Mouse (Mus musculus): ENCODE results near the gene Ror1. TPM values are rescaled to one million over a fixed set of nuclear protein-coding genes. Genes with fewer than 3 reads are reported as not detected.

Ror1 gene
- polyA plus RNA-seq, 1 experiment: not detected

DNA sequence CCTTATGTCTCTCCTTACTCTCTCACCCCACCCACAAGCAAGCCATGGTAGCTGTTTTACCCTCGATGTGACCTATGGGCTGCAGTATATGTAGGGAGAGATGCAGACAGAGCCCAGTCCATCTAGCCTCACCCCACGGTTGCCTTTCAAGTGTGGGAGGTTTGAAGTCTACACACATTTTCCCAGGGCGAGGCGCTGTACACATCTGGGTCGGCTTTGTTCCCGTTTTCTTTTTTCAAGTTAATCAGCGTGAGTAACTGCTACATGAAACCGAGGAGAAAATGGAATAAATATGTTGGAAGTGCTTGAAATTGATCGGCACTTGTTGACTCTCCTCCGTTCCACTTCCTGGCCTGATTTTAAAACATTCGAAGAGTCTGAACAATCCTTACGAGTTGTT is 108.8 kb downstream of the Ror1 start:
- WGBS: 76% methylated on average over 12 of the region's 12 CpGs

DNA sequence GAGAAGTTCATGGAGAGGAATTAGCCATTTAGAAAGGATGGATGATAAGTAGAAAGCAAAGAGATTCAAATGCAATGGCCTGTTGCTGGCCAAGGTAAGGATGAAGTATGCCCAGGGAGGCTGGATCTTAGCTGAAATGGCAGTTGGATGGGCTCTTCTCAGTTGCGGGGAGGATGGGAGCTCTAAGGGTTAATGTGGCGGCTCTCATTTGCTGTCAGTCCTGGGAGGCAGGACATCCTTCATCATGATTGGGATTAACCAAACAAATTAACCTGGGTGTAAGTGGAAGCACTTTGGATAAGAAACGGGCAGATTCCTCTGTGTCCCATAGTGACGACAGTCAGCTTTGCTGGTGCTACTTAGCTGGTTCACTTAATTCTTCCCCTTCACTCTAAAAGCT is 112.5 kb downstream of the Ror1 start:
- TF ChIP-seq POLR2A (IDR thresholded peaks at IDR 0.05; ENCODE audit: insufficient read depth, low read depth, low read length) (no peak), CTCF (IDR thresholded peaks at IDR 0.05; ENCODE audit: insufficient read depth, low read depth, low read length) (no peak)
- Histone ChIP-seq H3K4me1 (ENCODE audit: control insufficient read depth, insufficient read depth, low read length) (no peaks in the 10 kb centered on the region), H3K27ac (ENCODE audit: insufficient read depth, low read depth, low read length) (no peak overlapping the region), H3K4me3 (ENCODE audit: insufficient read depth, low read depth, low read length) (no peak overlapping the region)
- WGBS: 87% methylated on average over 4 of the region's 4 CpGs

More for the DNA sequence above, 108.8 kb downstream of the Ror1 start:
- no peak for TF ChIP-seq POLR2A (IDR thresholded peaks at IDR 0.05; ENCODE audit: insufficient read depth, low read depth, low read length)
- no peak for TF ChIP-seq CTCF (IDR thresholded peaks at IDR 0.05; ENCODE audit: insufficient read depth, low read depth, low read length)
- Histone ChIP-seq H3K27ac (ENCODE audit: insufficient read depth, low read depth, low read length) (no peak overlapping the region), H3K4me1 (ENCODE audit: control insufficient read depth, insufficient read depth, low read length) (no peaks in the 10 kb centered on the region), H3K4me3 (ENCODE audit: insufficient read depth, low read depth, low read length) (no peak overlapping the region)

DNA sequence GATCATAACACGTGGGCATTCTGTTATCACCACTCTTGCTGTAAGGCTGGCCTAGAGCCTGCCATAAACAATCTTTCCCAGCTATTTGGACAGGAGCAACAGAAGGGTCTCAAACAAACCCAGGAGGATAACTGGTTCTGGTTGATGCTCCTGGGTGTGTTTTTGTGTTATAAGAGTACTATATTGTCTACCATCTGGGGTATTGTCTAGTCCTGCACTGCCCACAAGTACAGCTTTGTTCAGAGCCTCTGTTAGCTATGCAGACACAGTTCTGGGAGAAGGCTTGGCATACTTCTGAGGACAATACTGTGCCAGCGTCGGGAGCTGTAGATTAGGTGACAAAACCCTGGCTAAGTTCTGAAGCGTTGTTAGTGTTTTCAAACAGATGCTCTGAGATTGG is 113.5 kb downstream of the Ror1 start:
- H3K27ac ChIP-seq (ENCODE audit: insufficient read depth, low read depth, low read length): no peak overlapping the region
- no peak for TF ChIP-seq CTCF (IDR thresholded peaks at IDR 0.05; ENCODE audit: insufficient read depth, low read depth, low read length)
- no peak for TF ChIP-seq POLR2A (IDR thresholded peaks at IDR 0.05; ENCODE audit: insufficient read depth, low read depth, low read length)
- H3K4me1 ChIP-seq (ENCODE audit: control insufficient read depth, insufficient read depth, low read length): no peaks in the 10 kb centered on the region
- H3K4me3 ChIP-seq (ENCODE audit: insufficient read depth, low read depth, low read length): no peak overlapping the region
- WGBS: 60% methylated on average over 4 of the region's 4 CpGs

DNA sequence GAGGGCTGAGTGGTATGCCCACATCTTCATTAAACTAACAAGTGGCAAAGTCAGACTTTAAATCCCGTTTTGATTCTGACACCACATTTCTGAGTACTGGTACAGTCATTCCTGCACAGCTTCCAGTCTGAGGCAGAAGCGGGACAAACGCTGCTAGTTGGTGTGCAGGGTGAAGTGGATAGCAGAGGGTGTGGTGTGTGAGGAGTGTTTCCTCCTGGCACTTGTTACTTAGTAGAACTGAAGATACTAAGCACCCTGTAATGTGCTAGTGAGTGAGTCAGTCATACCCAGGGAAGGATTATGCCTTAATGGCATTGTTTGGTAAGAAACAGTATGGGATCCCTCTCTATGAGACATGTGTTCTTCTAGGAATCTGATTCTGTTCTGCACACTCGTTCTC is 115.7 kb downstream of the Ror1 start:
- H3K4me3 ChIP-seq (ENCODE audit: insufficient read depth, low read depth, low read length): no peak overlapping the region
- 73% methylated on average over 4 of the region's 4 CpGs for WGBS
- H3K4me1 ChIP-seq (ENCODE audit: control insufficient read depth, insufficient read depth, low read length): peaks cover 2% of the 10 kb centered on the region; the same call in 1 of the 2 replicates
- TF ChIP-seq CTCF (IDR thresholded peaks at IDR 0.05; ENCODE audit: insufficient read depth, low read depth, low read length): no peak
- no peak for TF ChIP-seq POLR2A (IDR thresholded peaks at IDR 0.05; ENCODE audit: insufficient read depth, low read depth, low read length)
- H3K27ac ChIP-seq (ENCODE audit: insufficient read depth, low read depth, low read length): no peak overlapping the region

DNA sequence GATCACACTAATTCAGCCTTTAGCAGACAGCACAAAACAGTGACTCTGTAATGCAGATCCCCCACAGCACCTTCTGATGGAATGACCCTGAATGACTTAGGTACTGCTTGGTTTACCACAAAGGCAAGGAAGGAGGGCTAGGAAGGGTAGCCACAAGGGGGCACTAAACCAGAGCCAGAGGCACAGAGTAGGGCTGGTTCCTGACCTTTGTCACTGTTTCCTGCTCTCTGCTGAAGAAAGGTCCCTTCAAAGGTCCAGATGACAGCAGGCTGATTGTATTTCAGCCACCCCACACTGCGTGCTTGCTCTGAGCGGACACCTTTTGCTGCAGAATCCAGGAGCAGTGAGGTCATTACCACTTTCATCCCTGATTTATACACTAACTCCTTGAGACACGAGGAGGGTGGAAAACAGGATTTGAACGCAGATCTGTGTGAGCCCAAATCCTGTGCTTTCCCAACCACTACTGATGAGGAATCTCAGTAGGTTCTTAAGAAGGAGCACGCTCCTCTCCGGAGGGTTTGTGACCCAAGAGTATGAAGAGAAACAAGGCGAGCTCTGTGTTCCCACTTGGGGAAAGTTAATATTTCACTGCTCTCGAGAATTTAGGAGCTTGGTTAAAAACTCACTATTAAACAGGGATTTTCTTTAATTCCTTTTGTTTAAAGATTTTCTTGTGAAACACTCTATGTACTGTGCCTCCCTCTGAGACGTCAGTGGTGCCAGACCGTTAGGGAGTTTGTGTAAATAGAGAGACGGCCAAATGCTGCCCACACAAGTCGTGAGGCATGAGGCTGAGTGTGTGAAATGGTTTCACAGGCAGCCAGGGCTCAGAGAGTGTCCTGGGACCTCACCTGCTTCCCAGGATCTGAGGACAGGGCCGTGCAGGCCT is 119.0 kb downstream of the Ror1 start:
- TF ChIP-seq POLR2A (IDR thresholded peaks at IDR 0.05; ENCODE audit: insufficient read depth, low read depth, low read length): no peak
- peaks cover 2% of the 10 kb centered on the region; the same call in 1 of the 2 replicates for H3K4me1 ChIP-seq (ENCODE audit: control insufficient read depth, insufficient read depth, low read length)
- 69% methylated on average over 13 of the region's 13 CpGs for WGBS
- H3K4me3 ChIP-seq (ENCODE audit: insufficient read depth, low read depth, low read length): no peak overlapping the region
- H3K27ac ChIP-seq (ENCODE audit: insufficient read depth, low read depth, low read length): no peak overlapping the region

DNA sequence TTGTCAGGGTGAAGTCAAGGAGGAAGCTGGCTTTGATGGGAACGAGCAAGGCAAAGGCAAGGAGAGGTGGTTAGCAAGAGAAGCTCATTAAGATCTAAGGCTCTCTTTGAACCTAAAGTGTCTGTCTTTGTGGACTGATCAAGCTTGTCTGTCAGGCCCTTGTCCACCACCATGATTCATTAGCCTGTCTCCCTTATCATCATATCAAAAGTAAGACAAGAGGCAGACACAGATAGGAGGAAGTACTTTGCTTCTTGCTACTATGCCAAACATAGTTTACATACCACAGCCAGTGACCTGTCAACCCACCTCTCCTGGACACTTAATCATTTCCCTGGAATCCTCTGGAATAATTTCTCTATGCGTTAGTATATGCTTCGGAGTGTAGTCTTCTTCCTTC is 121.0 kb downstream of the Ror1 start:
- WGBS: 91% methylated on average over 3 of the region's 3 CpGs

DNA sequence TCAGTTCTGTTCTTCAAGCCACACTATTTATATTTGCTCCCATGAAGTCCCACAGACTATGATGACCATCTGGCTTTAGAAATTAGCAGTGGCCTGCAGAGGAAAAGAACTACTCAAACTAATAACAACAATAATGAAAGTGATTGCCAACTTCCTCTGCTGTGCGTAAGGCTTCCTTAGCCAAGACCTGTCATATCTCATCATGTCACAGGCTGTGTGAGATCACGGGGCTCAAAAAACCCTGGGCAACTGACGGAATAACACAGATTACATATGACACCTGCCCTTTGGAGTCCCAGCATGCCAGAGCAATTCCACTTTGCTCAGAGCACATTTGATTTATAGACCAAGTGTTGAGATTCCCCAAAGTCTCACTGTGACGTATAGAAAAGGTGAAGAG is 123.4 kb downstream of the Ror1 start:
- TF ChIP-seq POLR2A (IDR thresholded peaks at IDR 0.05; ENCODE audit: insufficient read depth, low read depth, low read length) (no peak), CTCF (IDR thresholded peaks at IDR 0.05; ENCODE audit: insufficient read depth, low read depth, low read length) (no peak)
- Histone ChIP-seq H3K4me3 (ENCODE audit: insufficient read depth, low read depth, low read length) (no peak overlapping the region), H3K27ac (ENCODE audit: insufficient read depth, low read depth, low read length) (no peak overlapping the region), H3K4me1 (ENCODE audit: control insufficient read depth, insufficient read depth, low read length) (peaks cover 2% of the 10 kb centered on the region; the same call in 1 of the 2 replicates)
- WGBS: 95% methylated on average over 4 of the region's 4 CpGs

More for the DNA sequence above, 121.0 kb downstream of the Ror1 start:
- peaks cover 2% of the 10 kb centered on the region; the same call in 1 of the 2 replicates for H3K4me1 ChIP-seq (ENCODE audit: control insufficient read depth, insufficient read depth, low read length)
- TF ChIP-seq POLR2A (IDR thresholded peaks at IDR 0.05; ENCODE audit: insufficient read depth, low read depth, low read length): no peak
- no peak for TF ChIP-seq CTCF (IDR thresholded peaks at IDR 0.05; ENCODE audit: insufficient read depth, low read depth, low read length)
- no peak overlapping the region for H3K27ac ChIP-seq (ENCODE audit: insufficient read depth, low read depth, low read length)
- no peak overlapping the region for H3K4me3 ChIP-seq (ENCODE audit: insufficient read depth, low read depth, low read length)

DNA sequence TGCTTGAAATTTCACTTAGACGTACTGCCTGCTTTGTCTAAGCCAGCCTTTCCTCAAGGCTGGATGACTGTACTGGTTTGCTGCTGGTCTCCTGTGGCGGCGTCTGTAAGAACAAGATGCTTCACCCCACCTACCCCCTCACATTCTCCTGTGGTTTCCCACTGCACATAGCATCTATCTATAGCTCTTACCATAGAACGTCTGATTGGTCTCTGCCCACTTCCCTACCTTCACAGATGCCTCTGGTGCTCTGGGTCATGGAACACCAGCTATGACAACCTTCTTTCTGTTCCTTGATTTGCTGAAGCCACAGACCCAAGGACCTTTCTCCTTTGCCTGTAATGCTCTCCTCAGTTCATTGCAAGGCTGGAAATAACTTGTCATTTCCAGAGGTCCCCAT is 124.0 kb downstream of the Ror1 start:
- no peak overlapping the region for H3K4me3 ChIP-seq (ENCODE audit: insufficient read depth, low read depth, low read length)
- no peak overlapping the region for H3K27ac ChIP-seq (ENCODE audit: insufficient read depth, low read depth, low read length)
- TF ChIP-seq POLR2A (IDR thresholded peaks at IDR 0.05; ENCODE audit: insufficient read depth, low read depth, low read length) (no peak), CTCF (IDR thresholded peaks at IDR 0.05; ENCODE audit: insufficient read depth, low read depth, low read length) (no peak)
- peaks cover 2% of the 10 kb centered on the region; the same call in 1 of the 2 replicates for H3K4me1 ChIP-seq (ENCODE audit: control insufficient read depth, insufficient read depth, low read length)
- 87% methylated on average over 4 of the region's 4 CpGs for WGBS

DNA sequence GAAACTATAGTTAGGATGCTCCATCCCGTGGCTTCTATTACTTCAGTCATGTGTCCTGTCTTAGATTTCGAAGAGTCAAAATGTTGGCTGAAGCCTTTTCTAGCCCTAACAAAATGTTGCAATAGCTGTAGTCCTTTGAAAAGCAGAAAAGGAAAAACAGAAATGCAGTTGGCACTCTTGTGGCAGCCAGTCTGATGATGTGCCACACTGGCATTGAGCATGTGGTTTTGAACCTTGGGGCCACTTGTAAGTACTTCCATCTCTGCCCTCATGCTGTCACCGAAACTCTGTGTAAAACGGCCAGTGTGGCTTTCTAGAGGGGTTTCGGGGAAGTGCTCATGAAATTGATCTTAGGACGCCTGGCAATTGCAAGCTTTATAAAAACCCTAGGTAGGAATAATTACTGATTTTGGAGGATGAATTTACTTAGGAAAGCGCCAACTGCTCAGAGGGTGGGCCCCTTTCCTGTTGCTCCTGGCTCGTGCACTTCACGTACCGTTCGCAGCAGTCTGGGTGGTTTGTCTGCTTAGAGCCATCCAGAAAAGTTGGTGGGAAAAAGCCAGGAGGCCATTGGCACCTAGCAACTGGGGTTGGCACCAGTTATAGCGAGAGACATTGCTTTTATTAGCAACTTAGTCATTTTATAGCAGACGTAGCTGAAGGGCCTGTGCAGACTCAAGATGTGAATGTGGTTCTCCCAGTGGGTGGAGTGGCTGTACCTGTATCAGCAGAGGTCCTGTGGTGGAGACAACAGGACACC is 126.6 kb downstream of the Ror1 start:
- Histone ChIP-seq H3K4me1 (ENCODE audit: control insufficient read depth, insufficient read depth, low read length) (no peaks in the 10 kb centered on the region), H3K27ac (ENCODE audit: insufficient read depth, low read depth, low read length) (no peak overlapping the region), H3K4me3 (ENCODE audit: insufficient read depth, low read depth, low read length) (no peak overlapping the region)
- TF ChIP-seq POLR2A (IDR thresholded peaks at IDR 0.05; ENCODE audit: insufficient read depth, low read depth, low read length): no peak
- TF ChIP-seq CTCF (IDR thresholded peaks at IDR 0.05; ENCODE audit: insufficient read depth, low read depth, low read length): no peak
- 70% methylated on average over 13 of the region's 13 CpGs for WGBS

Data from olfactory bulb, adult 2 months (tissue).